ENCODE assay signal across 10 mouse cellular contexts in genomic region chr7:44475046-44475614, GRCm38 (mm10). TPM values are rescaled to one million over a fixed set of nuclear protein-coding genes. Genes with fewer than 3 reads are reported as not detected.
A peak's percentile ranks its signal among the peaks of the same experiment; 100 is the strongest.
DNase-seq lines count a peak whose midpoint lies in the region; ATAC-seq and TF ChIP-seq lines count a peak whose summit lies in the region.
"Had no signal": no experiment of that assay in that cellular context is flagged by ENCODE, and none has a peak within 500 bp of the region (broad histone marks: within the 10 kb centered on the region; RNA-seq: fewer than 3 reads in every experiment).

No protein-coding gene starts in this region.

- TF ChIP-seq EP300 in heart, adult 2 months (IDR thresholded peaks at IDR 0.05; ENCODE audit: insufficient read depth, low read depth, low read length), result no peak

- 22% methylated on average over 5 of the region's 5 CpGs for WGBS in heart, adult 2 months
- 23% methylated on average over 5 of the region's 5 CpGs for WGBS in hindbrain, postnatal 0 days

- H3K4me2 ChIP-seq in hindbrain, postnatal 0 days (ENCODE audit: low read depth, low read length), result no peak overlapping the region

- no peak; the same call in 1 of the 2 replicates for TF ChIP-seq POLR2A in heart, adult 2 months (IDR thresholded peaks at IDR 0.05; ENCODE audit: insufficient read depth, low read depth, low read length)

- no peaks in the 10 kb centered on the region for H3K79me2 ChIP-seq in heart, adult 2 months (replicated peaks; ENCODE audit: control insufficient read depth, insufficient read depth, low read length)

- H3K4me1 ChIP-seq in heart, adult 2 months (ENCODE audit: control insufficient read depth, insufficient read depth, low read length), result peaks cover 4% of the 10 kb centered on the region; the same call in 1 of the 2 replicates
- no peaks in the 10 kb centered on the region for H3K4me1 ChIP-seq in hindbrain, postnatal 0 days (ENCODE audit: insufficient read depth, low read length)

- no peaks in the 10 kb centered on the region for H3K9me3 ChIP-seq in hindbrain, postnatal 0 days (ENCODE audit: low read length)
- H3K9me3 ChIP-seq: embryonic facial prominence, embryonic 15.5 days had no signal

- no peak for TF ChIP-seq CTCF in heart, adult 2 months (IDR thresholded peaks at IDR 0.05)
- no peak for TF ChIP-seq CTCF in hindbrain, postnatal 0 days (IDR thresholded peaks at IDR 0.05; ENCODE audit: low read depth)

- ATAC-seq in hindbrain, postnatal 0 days, result 0 out of 2 replicates have a peak, but pooled peaks have one; percentile 1
- no peak for ATAC-seq in activated CD4-positive, CD25-positive, alpha-beta regulatory T cell, adult 4 months
- ATAC-seq in megakaryocyte, adult 5-6 weeks (ENCODE audit: poor library complexity, severe bottlenecking), result no peak
- ATAC-seq: inflammation-experienced regulatory T-cells, adult 6 months had no signal

- intact Hi-C loops in heart, adult 2 months (cut with DNase I), result no loop called here
- intact Hi-C loops in left cerebral cortex, postnatal 10 days (cut with DNase I), result loop anchor here (5.0 kb wide), 1 partner anchor 98 kb away; no protein-coding TSS in a partner anchor

- H3K27me3 ChIP-seq in heart, adult 2 months (ENCODE audit: control insufficient read depth, insufficient read depth, low read length), result no peaks in the 10 kb centered on the region
- 0 out of 2 replicates have a peak, but pooled peaks cover 12% of the 10 kb centered on the region for H3K27me3 ChIP-seq in hindbrain, postnatal 0 days (ENCODE audit: insufficient read depth, low read length)

- H3K9ac ChIP-seq in heart, adult 2 months (ENCODE audit: low read depth, low read length), result no peak overlapping the region
- no peak overlapping the region for H3K9ac ChIP-seq in hindbrain, postnatal 0 days (replicated peaks; ENCODE audit: low read length)
- H3K9ac ChIP-seq: embryonic facial prominence, embryonic 15.5 days had no signal

- H3K27ac ChIP-seq in heart, adult 2 months, result peak overlapping the region; percentile 92; the same call in 1 of the 2 replicates
- H3K27ac ChIP-seq in hindbrain, postnatal 0 days, result peak overlapping the region; percentile 71

- H3K36me3 ChIP-seq in heart, adult 2 months (ENCODE audit: control insufficient read depth, insufficient read depth, low read length), result no peaks in the 10 kb centered on the region
- H3K36me3 ChIP-seq in hindbrain, postnatal 0 days (ENCODE audit: insufficient read depth, low read length), result no peaks in the 10 kb centered on the region
- H3K36me3 ChIP-seq: embryonic facial prominence, embryonic 15.5 days had no signal

- DNase-seq in heart, adult 2 months, result peak in 1 of 2 experiments; percentile 35
- no peak for DNase-seq in heart, adult 18-20 months
- peak; percentile 34 for DNase-seq in testis, postnatal 10 days (ENCODE audit: low spot score)
- DNase-seq in testis, postnatal 14 days (ENCODE audit: low spot score), result no peak
- DNase-seq in hindbrain, postnatal 0 days (ENCODE audit: low spot score), result peak; percentile 1
- DNase-seq in left cerebral cortex, postnatal 10 days (ENCODE audit: extremely low spot score in 1 of 2, low spot score in 2 of 2), result no peak

- H3K4me3 ChIP-seq in heart, adult 2 months, result no peak overlapping the region
- no peak overlapping the region for H3K4me3 ChIP-seq in hindbrain, postnatal 0 days (ENCODE audit: low read length)
- H3K4me3 ChIP-seq: embryonic facial prominence, embryonic 15.5 days had no signal

RNA-seq across cellular contexts. Expression of gene Josd2, which starts 7.3 kb away (rescaled TPM):
- 100 to 1,000 TPM; 139 to 147 TPM for total RNA-seq in heart, adult 2 months (2021)
- 211 and 242 TPM in 2 replicates for polyA plus RNA-seq in heart, adult 2 months (2012; rRNA removed)
- 100 to 1,000 TPM in 1 of 2 experiments, 10 to 100 TPM in 1; 98.6 to 108 TPM for total RNA-seq in heart, adult 18-20 months (2021)
- 32.7 and 44.5 TPM in 2 replicates for total RNA-seq in hindbrain, postnatal 0 days (2014; rRNA removed)
- 28.3 and 32.7 TPM in 2 replicates for polyA plus RNA-seq in hindbrain, postnatal 0 days (2015; fragmentation: Nextera tagmentation; extraction: Ambion mirVana)
- polyA plus RNA-seq in activated CD4-positive, CD25-positive, alpha-beta regulatory T cell, adult 4 months (2017; shearing (Covaris generic)), result 10 to 100 TPM; 39.9 to 67.9 TPM
- total RNA-seq in left cerebral cortex, postnatal 10 days (2021), result 10 to 100 TPM; 36.3 to 37.4 TPM
- total RNA-seq in megakaryocyte, adult 5-6 weeks (2015), result 18.2 and 20.3 TPM in 2 replicates
- total RNA-seq in megakaryocyte, adult 5-6 weeks (2017), result 12.5 and 14.0 TPM in 2 replicates

RNA-seq across cellular contexts. Expression of gene Aspdh, which starts 9.9 kb away (rescaled TPM):
- total RNA-seq in heart, adult 2 months (2021), result 1 to 10 TPM; 1.3 to 1.5 TPM
- 2.4 and 2.6 TPM in 2 replicates for polyA plus RNA-seq in heart, adult 2 months (2012; rRNA removed)
- total RNA-seq in heart, adult 18-20 months (2021), result 1 to 10 TPM in 1 of 2 experiments, under 1 TPM in 1; 0.41 to 1.4 TPM
- total RNA-seq in hindbrain, postnatal 0 days (2014; rRNA removed), result 10.2 and 15.5 TPM in 2 replicates
- polyA plus RNA-seq in hindbrain, postnatal 0 days (2015; fragmentation: Nextera tagmentation; extraction: Ambion mirVana), result 3.1 and 3.8 TPM in 2 replicates
- polyA plus RNA-seq in activated CD4-positive, CD25-positive, alpha-beta regulatory T cell, adult 4 months (2017; shearing (Covaris generic)), result not detected
- 10 to 100 TPM; 14.7 to 18.0 TPM for total RNA-seq in left cerebral cortex, postnatal 10 days (2021)
- total RNA-seq in megakaryocyte, adult 5-6 weeks (2015), result not detected in 2 replicates
- total RNA-seq in megakaryocyte, adult 5-6 weeks (2017), result not detected in 2 replicates
- polyA plus RNA-seq: inflammation-experienced regulatory T-cells, adult 6 months had no signal

RNA-seq across cellular contexts. Expression of gene Emc10, which starts 21.2 kb away (rescaled TPM):
- total RNA-seq in heart, adult 2 months (2021), result 10 to 100 TPM; 86.1 to 87.6 TPM
- polyA plus RNA-seq in heart, adult 2 months (2012; rRNA removed), result 152 and 180 TPM in 2 replicates
- 10 to 100 TPM; 79.6 to 85.6 TPM for total RNA-seq in heart, adult 18-20 months (2021)
- total RNA-seq in hindbrain, postnatal 0 days (2014; rRNA removed), result 311 and 319 TPM in 2 replicates
- polyA plus RNA-seq in hindbrain, postnatal 0 days (2015; fragmentation: Nextera tagmentation; extraction: Ambion mirVana), result 138 and 152 TPM in 2 replicates
- 10 to 100 TPM; 23.7 to 25.6 TPM for polyA plus RNA-seq in activated CD4-positive, CD25-positive, alpha-beta regulatory T cell, adult 4 months (2017; shearing (Covaris generic))
- 100 to 1,000 TPM; 143 to 144 TPM for total RNA-seq in left cerebral cortex, postnatal 10 days (2021)
- total RNA-seq in megakaryocyte, adult 5-6 weeks (2015), result 42.4 and 47.4 TPM in 2 replicates
- 23.1 and 27.4 TPM in 2 replicates for total RNA-seq in megakaryocyte, adult 5-6 weeks (2017)

RNA-seq across cellular contexts. Expression of gene Fam71e1, which starts 21.3 kb away (rescaled TPM):
- total RNA-seq in heart, adult 2 months (2021), result 1 to 10 TPM; 2.6 to 3.3 TPM
- 4.1 and 6.4 TPM in 2 replicates for polyA plus RNA-seq in heart, adult 2 months (2012; rRNA removed)
- 1 to 10 TPM; 1.6 to 4.3 TPM for total RNA-seq in heart, adult 18-20 months (2021)
- 19.7 and 19.8 TPM in 2 replicates for total RNA-seq in hindbrain, postnatal 0 days (2014; rRNA removed)
- polyA plus RNA-seq in hindbrain, postnatal 0 days (2015; fragmentation: Nextera tagmentation; extraction: Ambion mirVana), result 26.7 and 31.9 TPM in 2 replicates
- 1 to 10 TPM; 3.3 to 4.0 TPM for polyA plus RNA-seq in activated CD4-positive, CD25-positive, alpha-beta regulatory T cell, adult 4 months (2017; shearing (Covaris generic))
- total RNA-seq in left cerebral cortex, postnatal 10 days (2021), result 10 to 100 TPM; 24.4 to 26.8 TPM
- total RNA-seq in megakaryocyte, adult 5-6 weeks (2015), result 1.7 and 2.0 TPM in 2 replicates
- total RNA-seq in megakaryocyte, adult 5-6 weeks (2017), result 0.12 TPM in 1 of 2 replicates, not detected in the other

RNA-seq across cellular contexts. Expression of gene Lrrc4b, which starts 46.3 kb away (rescaled TPM):
- total RNA-seq in heart, adult 2 months (2021), result 10 to 100 TPM; 30.1 to 34.1 TPM
- polyA plus RNA-seq in heart, adult 2 months (2012; rRNA removed), result 33.2 and 36.2 TPM in 2 replicates
- total RNA-seq in heart, adult 18-20 months (2021), result 10 to 100 TPM; 31.2 to 66.0 TPM
- 562 and 663 TPM in 2 replicates for total RNA-seq in hindbrain, postnatal 0 days (2014; rRNA removed)
- 19.6 and 22.7 TPM in 2 replicates for polyA plus RNA-seq in hindbrain, postnatal 0 days (2015; fragmentation: Nextera tagmentation; extraction: Ambion mirVana)
- polyA plus RNA-seq in activated CD4-positive, CD25-positive, alpha-beta regulatory T cell, adult 4 months (2017; shearing (Covaris generic)), result not detected
- 100 to 1,000 TPM; 311 to 323 TPM for total RNA-seq in left cerebral cortex, postnatal 10 days (2021)
- total RNA-seq in megakaryocyte, adult 5-6 weeks (2015), result not detected in 2 replicates
- not detected in 2 replicates for total RNA-seq in megakaryocyte, adult 5-6 weeks (2017)
- polyA plus RNA-seq: inflammation-experienced regulatory T-cells, adult 6 months had no signal

Comparison
In these comparisons a context has a peak if more than half of its experiments do, and no peak if none do; other contexts are left out.
1. DNase-seq: peak in testis, postnatal 10 days (single experiment) and hindbrain, postnatal 0 days (single experiment); none in heart, adult 18-20 months (0 of 2), testis, postnatal 14 days (single experiment) and left cerebral cortex, postnatal 10 days (0 of 2).